Mouse (Mus musculus): ENCODE results near the gene Tnfrsf1a. TPM values are rescaled to one million over a fixed set of nuclear protein-coding genes. Genes with fewer than 3 reads are reported as not detected.
"Not testable (repeated sequence)": the region's sequence is repeated elsewhere in the genome, so short reads cannot be mapped to it uniquely, and the experiment has no call there.

The Tnfrsf1a gene
- polyA plus RNA-seq (2015; fragmentation: Nextera tagmentation; extraction: Ambion mirVana) = 12.8 and 13.8 TPM in 2 replicates

- H3K27me3 ChIP-seq = peaks cover 5% of the 10 kb centered on the region; the same call in 1 of the 2 replicates
- H3K4me1 ChIP-seq = peaks cover 25% of the 10 kb centered on the region
- peak within 1 kb of the TSS; percentile 53 for H3K4me3 ChIP-seq
- peak within 1 kb of the TSS; percentile 66 for H3K9ac ChIP-seq
- no peak within 1 kb of the TSS for H3K27ac ChIP-seq
- H3K4me2 ChIP-seq = peak within 1 kb of the TSS; percentile 76
- H3K36me3 ChIP-seq (ENCODE audit: poor library complexity, severe bottlenecking) = no peaks in the 10 kb centered on the region
- 6% methylated on average over 22 of the region's 22 CpGs for WGBS
- ATAC-seq = peak; percentile 13; the same call in 1 of the 2 replicates
- H3K9me3 ChIP-seq (replicated peaks) = no peaks in the 10 kb centered on the region
Measured at GRCm38 (mm10) chr6:125348721-125349574, at the start of gene Tnfrsf1a. Tnfrsf1a (plus strand) TSS chr6:125349362.

GRCm38 (mm10) chr6:125300982-125301381 is 48.2 kb upstream of the Tnfrsf1a start:
- WGBS = 67% methylated on average over 1 of the region's 1 CpGs
- Histone ChIP-seq H3K9ac (no peak overlapping the region), H3K27me3 (no peaks in the 10 kb centered on the region), H3K9me3 (replicated peaks) (no peaks in the 10 kb centered on the region), H3K36me3 (ENCODE audit: poor library complexity, severe bottlenecking) (no peaks in the 10 kb centered on the region), H3K4me3 (no peak overlapping the region), H3K4me1 (no peaks in the 10 kb centered on the region), H3K4me2 (no peak overlapping the region), H3K27ac (no peak overlapping the region)
- ATAC-seq = no peak

GRCm38 (mm10) chr6:125302231-125302982 is 46.8 kb upstream of the Tnfrsf1a start:
- no peak for ATAC-seq
- H3K4me2 ChIP-seq = no peak overlapping the region
- WGBS = 90% methylated on average over 24 of the region's 24 CpGs
- H3K4me1 ChIP-seq = no peaks in the 10 kb centered on the region
- no peak overlapping the region for H3K27ac ChIP-seq
- H3K9me3 ChIP-seq (replicated peaks) = no peaks in the 10 kb centered on the region
- no peaks in the 10 kb centered on the region for H3K27me3 ChIP-seq
- no peak overlapping the region for H3K9ac ChIP-seq
- no peak overlapping the region for H3K4me3 ChIP-seq
- no peaks in the 10 kb centered on the region for H3K36me3 ChIP-seq (ENCODE audit: poor library complexity, severe bottlenecking)

- ATAC-seq = no peak
- whole genome bisulfite sequencing = 87% methylated on average over 4 of the region's 4 CpGs
- no peaks in the 10 kb centered on the region for H3K27me3 ChIP-seq
Measured at GRCm38 (mm10) chr6:125303242-125303641, 45.9 kb upstream of the Tnfrsf1a start.

DNA sequence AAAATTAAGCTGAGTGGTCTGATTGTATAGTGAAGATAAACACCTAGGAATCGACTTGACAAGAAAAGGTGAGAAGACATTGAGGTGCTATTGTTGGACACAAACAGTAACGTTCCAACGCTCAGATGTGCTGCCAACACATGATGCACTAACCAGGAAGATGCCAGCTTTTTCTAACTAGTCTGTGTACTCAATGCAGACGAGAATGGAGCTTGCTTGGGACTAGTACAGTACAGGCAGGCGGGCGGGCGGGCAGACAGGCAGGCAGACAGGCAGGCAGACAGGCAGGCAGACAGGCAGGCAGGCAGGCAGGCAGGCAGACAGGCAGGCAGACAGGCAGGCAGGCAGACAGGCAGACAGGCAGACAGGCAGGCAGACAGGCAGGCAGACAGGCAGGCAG is 44.8 kb upstream of the Tnfrsf1a start:
- not testable (repeated sequence) for H3K9ac ChIP-seq; H3K4me2 ChIP-seq; ATAC-seq; H3K4me3 ChIP-seq; H3K27ac ChIP-seq; H3K27me3 ChIP-seq; H3K9me3 ChIP-seq (replicated peaks); H3K4me1 ChIP-seq; H3K36me3 ChIP-seq (ENCODE audit: poor library complexity, severe bottlenecking)
- 84% methylated on average over 7 of the region's 7 CpGs for WGBS

More at GRCm38 (mm10) chr6:125303242-125303641, 45.9 kb upstream of the Tnfrsf1a start:
- no peaks in the 10 kb centered on the region for H3K4me1 ChIP-seq
- H3K9me3 ChIP-seq (replicated peaks) = no peaks in the 10 kb centered on the region
- no peaks in the 10 kb centered on the region for H3K36me3 ChIP-seq (ENCODE audit: poor library complexity, severe bottlenecking)
- no peak overlapping the region for H3K4me2 ChIP-seq
- no peak overlapping the region for H3K9ac ChIP-seq
- H3K4me3 ChIP-seq = no peak overlapping the region
- H3K27ac ChIP-seq = no peak overlapping the region

DNA sequence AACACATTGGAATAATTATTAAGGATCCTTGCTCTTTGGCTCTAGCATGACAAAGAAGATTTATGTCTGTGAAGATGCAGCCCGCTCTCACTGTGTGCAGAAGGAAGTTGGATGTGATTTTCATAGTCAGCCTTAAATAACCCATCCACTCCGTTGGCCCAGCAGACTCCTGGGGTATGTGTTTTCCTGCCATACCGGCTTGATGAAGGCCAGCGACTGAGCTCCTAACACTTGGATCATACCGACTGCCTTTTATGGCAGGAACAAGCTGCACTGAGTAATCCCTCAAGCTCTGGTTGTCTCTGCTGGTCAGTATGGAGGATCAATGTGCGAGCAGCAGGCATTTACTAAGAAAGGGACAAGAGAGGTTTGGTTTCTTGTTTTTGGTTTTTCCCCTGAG is 43.7 kb upstream of the Tnfrsf1a start:
- peaks cover 9% of the 10 kb centered on the region; the same call in 1 of the 2 replicates for H3K4me1 ChIP-seq
- no peak for ATAC-seq
- WGBS = 89% methylated on average over 6 of the region's 6 CpGs

GRCm38 (mm10) chr6:125307091-125307490 is 42.1 kb upstream of the Tnfrsf1a start:
- Histone ChIP-seq H3K4me2 (no peak overlapping the region), H3K4me3 (no peak overlapping the region), H3K9ac (no peak overlapping the region), H3K27me3 (no peaks in the 10 kb centered on the region), H3K4me1 (peaks cover 9% of the 10 kb centered on the region; the same call in 1 of the 2 replicates), H3K27ac (no peak overlapping the region), H3K9me3 (replicated peaks) (no peaks in the 10 kb centered on the region), H3K36me3 (ENCODE audit: poor library complexity, severe bottlenecking) (no peaks in the 10 kb centered on the region)
- 91% methylated on average over 5 of the region's 5 CpGs for WGBS
- no peak for ATAC-seq

More for the DNA sequence above, 43.7 kb upstream of the Tnfrsf1a start:
- H3K27ac ChIP-seq = no peak overlapping the region
- H3K9ac ChIP-seq = no peak overlapping the region
- no peaks in the 10 kb centered on the region for H3K36me3 ChIP-seq (ENCODE audit: poor library complexity, severe bottlenecking)
- no peak overlapping the region for H3K4me2 ChIP-seq
- H3K27me3 ChIP-seq = no peaks in the 10 kb centered on the region
- H3K9me3 ChIP-seq (replicated peaks) = no peaks in the 10 kb centered on the region
- no peak overlapping the region for H3K4me3 ChIP-seq

- peak overlapping the region; percentile 22 for H3K4me2 ChIP-seq
Measured at GRCm38 (mm10) chr6:125308921-125309320, 40.2 kb upstream of the Tnfrsf1a start.

GRCm38 (mm10) chr6:125309406-125309805 is 39.8 kb upstream of the Tnfrsf1a start:
- peaks cover 28% of the 10 kb centered on the region for H3K4me1 ChIP-seq
- no peak for ATAC-seq
- H3K4me2 ChIP-seq = no peak overlapping the region

More at GRCm38 (mm10) chr6:125308921-125309320, 40.2 kb upstream of the Tnfrsf1a start:
- peak; percentile 36; the same call in 1 of the 2 replicates for ATAC-seq
- Histone ChIP-seq H3K27me3 (0 out of 2 replicates have a peak, but pooled peaks cover 8% of the 10 kb centered on the region), H3K4me1 (peaks cover 24% of the 10 kb centered on the region), H3K9me3 (replicated peaks) (no peaks in the 10 kb centered on the region), H3K36me3 (ENCODE audit: poor library complexity, severe bottlenecking) (no peaks in the 10 kb centered on the region), H3K9ac (no peak overlapping the region), H3K27ac (no peak overlapping the region), H3K4me3 (no peak overlapping the region)
- 11% methylated on average over 13 of the region's 13 CpGs for WGBS

GRCm38 (mm10) chr6:125312171-125312570 is 37.0 kb upstream of the Tnfrsf1a start:
- Histone ChIP-seq H3K4me3 (no peak overlapping the region), H3K4me2 (no peak overlapping the region), H3K27me3 (peaks cover 17% of the 10 kb centered on the region; the same call in 1 of the 2 replicates), H3K36me3 (ENCODE audit: poor library complexity, severe bottlenecking) (no peaks in the 10 kb centered on the region), H3K4me1 (peaks cover 29% of the 10 kb centered on the region), H3K27ac (no peak overlapping the region), H3K9ac (no peak overlapping the region), H3K9me3 (replicated peaks) (no peaks in the 10 kb centered on the region)
- 91% methylated on average over 9 of the region's 9 CpGs for WGBS
- ATAC-seq = no peak

More at GRCm38 (mm10) chr6:125309406-125309805, 39.8 kb upstream of the Tnfrsf1a start:
- Histone ChIP-seq H3K9ac (no peak overlapping the region), H3K9me3 (replicated peaks) (no peaks in the 10 kb centered on the region), H3K36me3 (ENCODE audit: poor library complexity, severe bottlenecking) (no peaks in the 10 kb centered on the region), H3K4me3 (no peak overlapping the region), H3K27me3 (peaks cover 13% of the 10 kb centered on the region; the same call in 1 of the 2 replicates), H3K27ac (no peak overlapping the region)
- WGBS = 40% methylated on average over 5 of the region's 5 CpGs

GRCm38 (mm10) chr6:125312581-125313355 is 36.4 kb upstream of the Tnfrsf1a start:
- Histone ChIP-seq H3K9ac (peak overlapping the region; percentile 66), H3K4me1 (peaks cover 29% of the 10 kb centered on the region), H3K9me3 (replicated peaks) (no peaks in the 10 kb centered on the region), H3K36me3 (ENCODE audit: poor library complexity, severe bottlenecking) (no peaks in the 10 kb centered on the region), H3K27ac (no peak overlapping the region), H3K4me3 (peak overlapping the region; percentile 37), H3K27me3 (peaks cover 17% of the 10 kb centered on the region; the same call in 1 of the 2 replicates), H3K4me2 (peak overlapping the region; percentile 63)
- no peak for ATAC-seq
- WGBS = 73% methylated on average over 22 of the region's 22 CpGs

Measured in forebrain, embryonic 13.5 days (tissue).